Mouse (Mus musculus): ENCODE measurements around the gene Prkd1. TPM values are rescaled to one million over a fixed set of nuclear protein-coding genes. Genes with fewer than 3 reads are reported as not detected.

Gene Prkd1
- total RNA-seq, 2 experiments from 2014 or later = not detected

DNA sequence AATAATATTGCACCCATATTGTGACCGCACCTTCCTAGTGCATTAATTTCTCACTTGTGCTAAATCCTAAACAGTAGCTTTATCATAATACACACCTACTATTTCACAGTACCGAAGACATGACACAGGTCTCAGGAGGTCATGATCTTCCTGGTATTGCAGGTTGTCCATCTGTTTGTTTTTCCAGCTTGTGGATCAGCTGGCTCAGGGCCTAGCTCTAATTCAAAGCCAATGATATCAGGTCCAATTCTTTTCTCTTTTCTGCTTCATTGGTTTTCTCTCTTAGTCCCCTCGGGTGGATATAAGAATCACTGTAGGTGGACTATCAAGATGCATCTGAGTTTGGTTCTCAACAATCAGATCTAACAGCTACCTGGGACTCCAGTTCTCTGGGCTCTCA, 191.7 kb downstream of the Prkd1 start:
- ATAC-seq (replicated peaks; ENCODE audit: low FRiP score, low TSS enrichment, poor library complexity, severe bottlenecking) = no peak

DNA sequence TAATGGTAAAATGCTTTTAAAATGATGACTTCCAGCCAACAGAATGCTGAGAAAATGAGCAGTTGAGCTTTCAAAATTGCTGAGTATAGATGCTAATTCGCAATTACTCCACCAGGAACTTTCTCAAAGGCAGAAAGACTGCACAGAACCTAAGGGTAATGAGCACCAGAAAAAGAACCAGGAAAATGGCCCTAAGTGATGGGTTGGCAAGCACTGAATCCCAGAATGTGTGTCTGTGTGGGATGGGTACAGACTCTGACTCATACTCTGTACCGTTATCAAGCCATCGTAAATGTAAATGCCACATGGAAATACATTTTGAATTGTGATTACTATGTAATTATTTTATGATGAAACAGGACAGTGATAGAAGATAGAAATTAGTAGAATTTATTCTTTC, 197.1 kb downstream of the Prkd1 start:
- no peak for ATAC-seq (replicated peaks; ENCODE audit: low FRiP score, low TSS enrichment, poor library complexity, severe bottlenecking)

GRCm38 (mm10) chr12:50436660-50437059, 212.2 kb downstream of the Prkd1 start:
- ATAC-seq (replicated peaks; ENCODE audit: low FRiP score, low TSS enrichment, poor library complexity, severe bottlenecking) = no peak

DNA sequence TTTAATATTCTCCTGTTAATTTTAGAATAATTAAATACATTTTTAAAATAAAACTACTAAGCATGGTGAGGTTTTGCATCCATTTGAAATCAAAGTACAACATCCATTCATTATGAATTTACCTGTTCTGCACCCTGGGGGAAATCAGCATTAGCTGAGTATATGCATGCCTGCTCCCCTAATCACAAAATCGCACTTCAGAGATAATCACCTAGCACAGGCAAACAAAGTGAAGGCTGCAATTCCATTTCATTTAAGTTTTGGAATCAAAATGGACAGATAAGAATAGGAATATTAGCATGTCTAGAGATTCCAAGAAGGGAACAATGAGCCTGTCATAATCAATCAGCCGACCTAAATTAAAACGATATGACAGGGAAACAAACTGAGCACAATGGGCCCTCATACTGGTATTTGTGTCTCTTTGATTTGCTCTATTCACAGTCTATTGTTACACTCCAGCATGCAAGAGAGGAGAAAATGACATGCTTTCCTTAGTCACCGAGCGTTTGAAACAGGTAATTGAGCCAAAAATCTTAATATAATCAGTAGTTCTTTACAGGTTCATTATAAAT, 218.7 kb downstream of the Prkd1 start:
- ATAC-seq (replicated peaks; ENCODE audit: low FRiP score, low TSS enrichment, poor library complexity, severe bottlenecking) = no peak

DNA sequence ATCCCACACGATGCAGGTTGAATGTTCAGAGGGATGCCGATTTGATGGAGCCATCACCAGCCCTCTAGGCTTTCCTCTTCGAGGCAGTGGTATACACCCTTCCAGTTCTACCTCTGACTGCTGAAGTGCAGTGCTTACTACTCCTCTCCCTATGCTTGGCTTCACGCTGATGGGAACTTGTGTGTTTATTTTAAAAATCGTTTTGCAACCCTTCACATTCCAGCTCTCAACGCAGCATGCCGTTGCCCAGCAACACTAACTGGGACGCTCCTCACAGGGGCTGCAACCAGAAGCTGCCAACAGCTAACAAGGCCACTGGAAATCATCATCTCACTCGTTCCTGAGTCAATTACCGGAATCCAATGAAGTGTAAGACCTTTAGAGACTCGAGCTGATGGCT, 296.5 kb downstream of the Prkd1 start:
- ATAC-seq (replicated peaks; ENCODE audit: low FRiP score, low TSS enrichment, poor library complexity, severe bottlenecking) = no peak

GRCm38 (mm10) chr12:50333182-50333581, 315.7 kb downstream of the Prkd1 start:
- ATAC-seq (replicated peaks; ENCODE audit: low FRiP score, low TSS enrichment, poor library complexity, severe bottlenecking) = no peak

- ATAC-seq (replicated peaks; ENCODE audit: low FRiP score, low TSS enrichment, poor library complexity, severe bottlenecking) = no peak
Observed at GRCm38 (mm10) chr12:50314634-50315033, 334.3 kb downstream of the Prkd1 start.

GRCm38 (mm10) chr12:50309276-50309675, 339.6 kb downstream of the Prkd1 start:
- ATAC-seq (replicated peaks; ENCODE audit: low FRiP score, low TSS enrichment, poor library complexity, severe bottlenecking) = no peak

DNA sequence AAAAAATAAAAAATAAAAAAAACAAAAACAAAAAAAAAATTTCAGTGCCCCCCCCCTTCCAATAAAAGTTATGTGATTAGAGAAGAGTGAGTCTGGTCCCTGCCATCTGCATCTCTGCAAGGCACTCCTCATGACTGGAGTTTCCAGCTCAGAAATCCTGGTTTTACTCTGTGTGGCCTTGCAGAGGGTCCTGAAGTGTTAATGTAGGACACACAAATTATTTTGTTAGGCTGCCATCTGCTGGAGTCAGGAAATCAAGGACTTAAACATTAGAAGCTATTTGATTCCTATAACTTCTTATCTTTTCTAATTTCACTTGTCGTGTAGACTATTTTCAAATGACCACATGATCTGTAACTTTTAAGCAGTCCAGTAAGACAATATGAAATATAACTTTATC, 347.6 kb downstream of the Prkd1 start:
- no peak for ATAC-seq (replicated peaks; ENCODE audit: low FRiP score, low TSS enrichment, poor library complexity, severe bottlenecking)

GRCm38 (mm10) chr12:50296067-50296466, 352.8 kb downstream of the Prkd1 start:
- ATAC-seq (replicated peaks; ENCODE audit: low FRiP score, low TSS enrichment, poor library complexity, severe bottlenecking) = no peak

GRCm38 (mm10) chr12:50295549-50295948, 353.3 kb downstream of the Prkd1 start:
- ATAC-seq (replicated peaks; ENCODE audit: low FRiP score, low TSS enrichment, poor library complexity, severe bottlenecking) = no peak

GRCm38 (mm10) chr12:50292834-50293233, 356.1 kb downstream of the Prkd1 start:
- no peak for ATAC-seq (replicated peaks; ENCODE audit: low FRiP score, low TSS enrichment, poor library complexity, severe bottlenecking)

All from megakaryocyte-erythroid progenitor cell, adult 5-6 weeks (primary cell).